Mouse (Mus musculus): ENCODE measurements around the gene Acvr1b.

DNA sequence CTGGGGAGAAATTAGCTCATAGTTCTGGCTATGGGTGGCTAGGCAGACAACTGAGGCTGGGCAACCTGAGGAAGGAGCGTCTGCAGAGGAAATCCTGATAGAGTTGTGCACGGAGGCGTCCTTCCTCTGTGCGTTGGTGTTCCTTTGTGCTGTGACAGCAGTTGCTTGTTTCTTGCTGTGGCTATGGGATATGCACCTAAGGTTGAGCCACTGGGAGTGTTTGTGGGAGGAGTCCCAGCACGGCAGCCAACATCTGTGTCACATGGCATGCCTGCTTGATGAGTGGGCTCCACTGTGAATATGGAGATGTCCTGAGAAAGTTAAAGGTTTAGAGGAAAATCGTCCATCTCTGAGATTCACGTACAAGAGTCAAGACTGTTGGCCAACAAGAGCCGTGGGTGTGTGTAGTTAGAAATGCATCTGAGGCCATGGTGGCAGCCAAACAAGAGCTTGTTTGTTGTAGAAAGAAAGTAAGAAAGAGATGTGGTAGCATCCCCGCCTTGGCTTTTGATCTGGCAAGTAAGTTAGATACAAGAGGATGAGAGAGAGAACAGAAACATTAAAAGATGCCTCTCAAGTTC, 76.4 kb downstream of the Acvr1b start:
- TF ChIP-seq CTCF (IDR thresholded peaks at IDR 0.05; ENCODE audit: borderline replicate concordance, extremely low read depth, insufficient read depth, insufficient read length) (no peak), POLR2A (IDR thresholded peaks at IDR 0.05; ENCODE audit: borderline replicate concordance, extremely low read depth, insufficient read depth, insufficient read length, poor library complexity, severe bottlenecking) (no peak)
